Mouse (Mus musculus): Measurements from ENCODE around the gene Cryl1. TPM values are rescaled to one million over a fixed set of nuclear protein-coding genes. Genes with fewer than 3 reads are reported as not detected.

Cryl1 gene
- polyA plus RNA-seq, 2 experiments, result 6.0 to 7.4 TPM

GRCm38 (mm10) chr14:57289105-57289504 lies 109.2 kb downstream of the Cryl1 start:
- H3K27me3 ChIP-seq (ENCODE audit: control insufficient read depth, insufficient read depth, low read length), result no peaks in the 10 kb centered on the region
- WGBS (ENCODE audit: insufficient replicate concordance), result 65% methylated on average over 9 of the region's 9 CpGs
- no peak overlapping the region for H3K9ac ChIP-seq (replicated peaks)
- DNase-seq (ENCODE audit: low read depth in 3 of 3, low spot score in 3 of 3) (no peak), ATAC-seq (ENCODE audit: insufficient read depth) (no peak)
- no peaks in the 10 kb centered on the region for H3K36me3 ChIP-seq (replicated peaks; ENCODE audit: control insufficient read depth, insufficient read depth, low read depth)
- H3K27ac ChIP-seq, result no peak overlapping the region
- no peak overlapping the region for H3K4me2 ChIP-seq (ENCODE audit: low read depth)
- H3K9me3 ChIP-seq (ENCODE audit: control insufficient read depth, low read length), result no peaks in the 10 kb centered on the region
- TF ChIP-seq EP300 (IDR thresholded peaks at IDR 0.05; ENCODE audit: low read depth) (no peak), CTCF (IDR thresholded peaks at IDR 0.05; ENCODE audit: low read depth) (no peak)
- H3K4me3 ChIP-seq (ENCODE audit: insufficient read depth in 1 of 2, low read depth in 2 of 2, low read length in 2 of 2), result no peak overlapping the region
- H3K4me1 ChIP-seq (replicated peaks; ENCODE audit: control insufficient read depth in 2 of 2, insufficient read depth in 2 of 2, low read length in 1 of 2), result no peaks in the 10 kb centered on the region

- TF ChIP-seq CTCF (IDR thresholded peaks at IDR 0.05; ENCODE audit: low read depth) (no peak), EP300 (IDR thresholded peaks at IDR 0.05; ENCODE audit: low read depth) (no peak)
- 39% methylated on average over 5 of the region's 5 CpGs for WGBS (ENCODE audit: insufficient replicate concordance)
- no peak overlapping the region for H3K9ac ChIP-seq (replicated peaks)
- H3K36me3 ChIP-seq (replicated peaks; ENCODE audit: control insufficient read depth, insufficient read depth, low read depth), result no peaks in the 10 kb centered on the region
- H3K4me1 ChIP-seq (replicated peaks; ENCODE audit: control insufficient read depth in 2 of 2, insufficient read depth in 2 of 2, low read length in 1 of 2), result no peaks in the 10 kb centered on the region
- no peak overlapping the region for H3K4me3 ChIP-seq (ENCODE audit: insufficient read depth in 1 of 2, low read depth in 2 of 2, low read length in 2 of 2)
- no peak for ATAC-seq (ENCODE audit: insufficient read depth)
- H3K9me3 ChIP-seq (ENCODE audit: control insufficient read depth, low read length), result no peaks in the 10 kb centered on the region
- no peak overlapping the region for H3K27ac ChIP-seq
- no peak for DNase-seq (ENCODE audit: low read depth in 3 of 3, low spot score in 3 of 3)
- no peak overlapping the region for H3K4me2 ChIP-seq (ENCODE audit: low read depth)
- no peaks in the 10 kb centered on the region for H3K27me3 ChIP-seq (ENCODE audit: control insufficient read depth, insufficient read depth, low read length)
Observed at GRCm38 (mm10) chr14:57283816-57284215, 114.5 kb downstream of the Cryl1 start.

DNA sequence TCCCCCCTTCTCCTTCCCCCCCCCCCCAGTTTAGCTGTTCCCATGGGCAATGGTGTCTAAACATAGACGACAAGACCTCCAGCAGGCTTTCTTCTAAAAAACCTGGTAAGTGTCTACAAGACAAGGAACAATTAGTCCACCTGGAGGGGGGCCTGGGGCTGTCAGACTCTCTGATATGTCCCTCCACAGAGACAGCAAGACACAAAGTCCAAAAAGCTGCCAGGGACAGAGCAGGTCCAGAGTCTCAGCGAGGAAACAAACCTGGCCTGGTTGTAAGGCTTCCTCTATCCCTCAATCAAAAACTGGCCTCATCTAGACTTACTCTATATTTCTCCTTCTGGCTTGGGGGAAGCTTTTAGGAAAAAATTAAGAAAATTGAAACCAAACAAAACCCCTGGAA lies 115.7 kb downstream of the Cryl1 start:
- ATAC-seq (ENCODE audit: insufficient read depth), result no peak
- TF ChIP-seq EP300 (IDR thresholded peaks at IDR 0.05; ENCODE audit: low read depth), result no peak
- no peak for TF ChIP-seq CTCF (IDR thresholded peaks at IDR 0.05; ENCODE audit: low read depth)
- 37% methylated on average over 2 of the region's 2 CpGs for WGBS (ENCODE audit: insufficient replicate concordance)

DNA sequence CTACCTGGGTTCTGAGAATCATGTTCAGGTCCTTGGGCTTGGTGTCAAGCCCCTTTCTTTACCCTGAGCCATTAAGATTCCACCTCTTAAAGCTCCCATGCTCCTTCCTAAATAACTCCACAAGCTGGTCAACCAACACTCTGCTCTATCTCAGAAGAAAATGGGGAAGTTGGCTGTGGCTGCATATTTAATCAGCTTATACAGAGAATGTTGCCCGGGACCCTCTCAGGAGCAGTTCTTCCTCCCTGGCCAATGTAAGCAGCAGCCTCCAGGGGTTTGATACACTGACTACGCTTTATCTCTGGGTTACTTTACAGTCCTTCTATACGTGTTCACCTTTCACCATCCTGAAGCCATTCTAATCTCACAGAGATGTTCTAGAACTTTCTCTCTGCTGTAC lies 117.5 kb downstream of the Cryl1 start:
- Histone ChIP-seq H3K9ac (replicated peaks) (no peak overlapping the region), H3K4me2 (ENCODE audit: low read depth) (no peak overlapping the region), H3K4me1 (replicated peaks; ENCODE audit: control insufficient read depth in 2 of 2, insufficient read depth in 2 of 2, low read length in 1 of 2) (no peaks in the 10 kb centered on the region), H3K4me3 (ENCODE audit: insufficient read depth in 1 of 2, low read depth in 2 of 2, low read length in 2 of 2) (no peak overlapping the region), H3K36me3 (replicated peaks; ENCODE audit: control insufficient read depth, insufficient read depth, low read depth) (no peaks in the 10 kb centered on the region), H3K27me3 (ENCODE audit: control insufficient read depth, insufficient read depth, low read length) (no peaks in the 10 kb centered on the region), H3K27ac (no peak overlapping the region), H3K9me3 (ENCODE audit: control insufficient read depth, low read length) (no peaks in the 10 kb centered on the region)
- TF ChIP-seq CTCF (IDR thresholded peaks at IDR 0.05; ENCODE audit: low read depth) (no peak), EP300 (IDR thresholded peaks at IDR 0.05; ENCODE audit: low read depth) (no peak)
- ATAC-seq (ENCODE audit: insufficient read depth) (no peak), DNase-seq (ENCODE audit: low read depth in 3 of 3, low spot score in 3 of 3) (no peak)
- 27% methylated on average over 3 of the region's 3 CpGs for WGBS (ENCODE audit: insufficient replicate concordance)

More for the DNA sequence above, 115.7 kb downstream of the Cryl1 start:
- Histone ChIP-seq H3K4me1 (replicated peaks; ENCODE audit: control insufficient read depth in 2 of 2, insufficient read depth in 2 of 2, low read length in 1 of 2) (no peaks in the 10 kb centered on the region), H3K36me3 (replicated peaks; ENCODE audit: control insufficient read depth, insufficient read depth, low read depth) (no peaks in the 10 kb centered on the region), H3K27me3 (ENCODE audit: control insufficient read depth, insufficient read depth, low read length) (no peaks in the 10 kb centered on the region), H3K9me3 (ENCODE audit: control insufficient read depth, low read length) (no peaks in the 10 kb centered on the region), H3K9ac (replicated peaks) (no peak overlapping the region), H3K27ac (no peak overlapping the region), H3K4me3 (ENCODE audit: insufficient read depth in 1 of 2, low read depth in 2 of 2, low read length in 2 of 2) (no peak overlapping the region), H3K4me2 (ENCODE audit: low read depth) (no peak overlapping the region)
- no peak for DNase-seq (ENCODE audit: low read depth in 3 of 3, low spot score in 3 of 3)

DNA sequence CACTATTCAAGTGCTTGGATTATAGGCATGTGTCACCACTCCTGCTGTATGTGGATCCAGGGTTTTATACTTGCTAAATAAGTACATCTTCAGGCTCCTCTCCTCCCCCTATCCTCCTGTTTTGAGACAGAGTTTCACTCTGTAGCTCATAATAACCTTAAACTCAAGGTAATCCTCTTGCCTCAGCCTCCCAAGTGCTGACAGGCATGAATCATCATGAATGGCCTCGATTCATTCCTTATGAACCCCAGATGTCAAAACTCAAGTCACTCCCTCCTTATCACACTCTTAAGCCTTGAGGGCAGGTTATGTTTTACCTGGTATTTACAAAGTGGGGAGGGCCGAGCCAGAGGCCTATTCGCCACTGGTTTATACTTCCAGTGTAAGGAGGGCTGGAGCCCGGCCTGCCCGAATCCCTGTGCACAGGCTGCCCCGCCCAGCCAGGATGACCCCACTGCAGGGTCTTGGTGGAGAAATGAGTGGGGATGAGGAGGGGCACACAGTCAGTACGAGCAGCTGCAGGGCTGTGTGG lies 121.8 kb downstream of the Cryl1 start:
- DNase-seq (ENCODE audit: low read depth in 3 of 3, low spot score in 3 of 3) (no peak), ATAC-seq (ENCODE audit: insufficient read depth) (no peak)
- Histone ChIP-seq H3K36me3 (replicated peaks; ENCODE audit: control insufficient read depth, insufficient read depth, low read depth) (no peaks in the 10 kb centered on the region), H3K9ac (replicated peaks) (no peak overlapping the region), H3K4me2 (ENCODE audit: low read depth) (no peak overlapping the region), H3K4me3 (ENCODE audit: insufficient read depth in 1 of 2, low read depth in 2 of 2, low read length in 2 of 2) (no peak overlapping the region), H3K9me3 (ENCODE audit: control insufficient read depth, low read length) (no peaks in the 10 kb centered on the region), H3K27ac (no peak overlapping the region), H3K4me1 (replicated peaks; ENCODE audit: control insufficient read depth in 2 of 2, insufficient read depth in 2 of 2, low read length in 1 of 2) (no peaks in the 10 kb centered on the region), H3K27me3 (ENCODE audit: control insufficient read depth, insufficient read depth, low read length) (no peaks in the 10 kb centered on the region)
- WGBS (ENCODE audit: insufficient replicate concordance), result 60% methylated on average over 7 of the region's 7 CpGs
- TF ChIP-seq EP300 (IDR thresholded peaks at IDR 0.05; ENCODE audit: low read depth) (no peak), CTCF (IDR thresholded peaks at IDR 0.05; ENCODE audit: low read depth) (no peak)
